Mouse (Mus musculus) lung, adult 2 months (tissue): ENCODE measurements at regions not wholly inside any gene's neighbourhood (a gene's known extent, or its start where the extent isn't known, plus 50 kb on each side); places are given as distances from the start of the nearest gene placed in this dataset.

Experiments used
- DNase-seq: peaks from one replicate; pipeline ENCODE4 v3.0.0; 2022
- H3K4me1 ChIP-seq: fragments of 200-500 bp; 2 replicates; pipeline ENCODE4 v1.6.1; 2011; ENCODE audit warnings: low read length; ENCODE audit not compliant: control insufficient read depth, insufficient read depth
- H3K4me3 ChIP-seq: fragments of 200-500 bp; replicated peaks from 2 replicates; pipeline ENCODE3; 2011; ENCODE audit warnings: low read depth, mild to moderate bottlenecking, control low read depth, low read length; ENCODE audit errors: extremely low read depth
- CTCF ChIP-seq: fragments of 200-500 bp; IDR thresholded peaks from 2 replicates; pipeline ENCODE4 v1.5.1; 2011; ENCODE audit warnings: mild to moderate bottlenecking, low read length, control low read depth; ENCODE audit not compliant: insufficient read depth
- POLR2A ChIP-seq: fragments of 200-500 bp; IDR thresholded peaks from 2 replicates; pipeline ENCODE4 v1.6.1; 2011; ENCODE audit warnings: low read depth, mild to moderate bottlenecking, control low read depth, low read length, borderline replicate concordance; ENCODE audit errors: extremely low read depth
- WGBS: fragments of 180-500 bp; shearing (Covaris S2); methylation state at CpG from one replicate; pipeline ENCODE4 v1.1.7; 2018; 5-methylcytosine and 5-hydroxymethylcytosine counted together

DNA sequence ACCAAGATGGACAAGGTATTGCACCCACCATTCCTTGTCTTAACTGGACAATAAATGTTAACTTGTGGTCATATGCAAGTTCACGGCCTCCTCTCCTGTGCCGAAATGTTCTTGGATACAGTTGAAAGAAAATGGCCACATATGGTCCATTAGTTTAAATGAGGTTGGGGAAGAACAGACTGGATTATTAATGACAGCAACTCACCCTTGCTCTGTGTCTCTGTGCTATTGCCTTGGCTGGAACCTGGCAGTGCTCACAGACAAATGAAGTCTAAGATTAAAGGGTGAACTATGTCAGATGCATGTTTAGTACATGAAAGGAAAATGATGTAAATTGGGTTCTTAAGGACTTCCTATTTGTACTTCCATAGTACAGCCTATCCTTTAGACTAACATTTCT lies 641.9 kb upstream of the Intu start:
- TF ChIP-seq POLR2A (no peak), CTCF (no peak)
- WGBS: 78% methylated on average over 2 of the region's 2 CpGs
- H3K4me3 ChIP-seq: no peak overlapping the region
- no peak for DNase-seq
- no peaks in the 10 kb centered on the region for H3K4me1 ChIP-seq

DNA sequence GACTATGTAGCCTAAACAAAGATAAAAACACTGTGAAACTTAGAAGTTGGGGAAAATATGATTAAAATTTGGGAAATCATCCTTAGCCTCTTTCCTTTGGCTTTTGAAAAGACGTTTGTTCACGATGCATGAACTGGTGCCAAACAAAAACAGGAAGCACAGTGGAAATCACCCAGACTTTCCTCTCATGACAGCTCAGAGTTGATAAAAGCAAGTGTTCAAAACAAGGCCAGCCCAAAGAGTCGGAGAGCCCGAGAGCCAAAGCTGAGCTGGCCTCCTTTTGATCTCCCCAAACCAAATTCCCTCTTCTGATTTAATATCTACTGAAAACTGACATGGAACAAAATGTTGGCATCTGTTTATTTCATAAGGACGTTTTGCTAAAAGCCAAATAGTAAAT lies 632.1 kb upstream of the Intu start:
- DNase-seq: no peak
- no peak overlapping the region for H3K4me3 ChIP-seq
- 33% methylated on average over 5 of the region's 5 CpGs for WGBS
- TF ChIP-seq POLR2A (no peak), CTCF (no peak)
- H3K4me1 ChIP-seq: peaks cover 2% of the 10 kb centered on the region; the same call in 1 of the 2 replicates

DNA sequence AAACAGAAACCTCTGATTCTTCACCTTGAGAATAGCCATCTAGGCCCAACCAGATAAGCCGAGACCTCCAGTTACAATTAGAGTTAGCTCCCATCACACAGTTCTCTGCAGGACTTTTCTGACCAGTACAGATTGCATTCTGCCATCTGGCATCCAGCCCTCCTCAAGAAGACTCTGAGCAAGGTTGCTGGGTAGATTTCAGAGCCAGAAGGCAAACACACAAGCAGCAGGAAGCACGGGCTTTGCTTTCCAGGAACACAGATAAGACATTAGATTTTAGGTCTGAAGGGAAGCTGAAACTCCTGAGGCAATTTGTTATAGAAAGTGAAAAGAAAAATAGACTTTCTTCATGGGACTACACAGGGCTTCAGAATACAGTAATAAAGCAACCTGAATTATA lies 630.9 kb upstream of the Intu start:
- Histone ChIP-seq H3K4me1 (peaks cover 2% of the 10 kb centered on the region; the same call in 1 of the 2 replicates), H3K4me3 (no peak overlapping the region)
- WGBS: 36% methylated on average over 2 of the region's 2 CpGs
- TF ChIP-seq CTCF (no peak), POLR2A (no peak)
- no peak for DNase-seq

DNA sequence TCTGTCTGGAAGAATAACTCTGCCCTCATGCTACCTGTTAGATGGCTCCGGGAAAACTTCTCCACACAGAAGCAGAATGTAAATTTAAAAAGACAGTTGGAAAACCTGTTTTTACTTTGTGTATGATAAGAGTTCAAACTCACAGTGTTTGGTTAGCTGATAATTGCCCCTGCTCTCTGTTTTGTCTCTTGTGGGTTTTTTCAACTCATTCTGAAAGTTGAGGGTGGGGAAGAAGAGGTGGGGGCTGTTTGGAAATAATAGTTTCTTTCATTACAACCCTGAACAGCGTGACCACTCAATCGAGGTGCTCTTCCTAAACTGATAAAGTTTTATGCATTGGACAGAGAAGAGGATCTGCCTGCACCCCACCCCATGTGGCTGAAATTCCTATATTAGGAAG lies 626.7 kb upstream of the Intu start:
- WGBS: 56% methylated on average over 3 of the region's 3 CpGs
- no peak for TF ChIP-seq CTCF
- Histone ChIP-seq H3K4me3 (no peak overlapping the region), H3K4me1 (no peaks in the 10 kb centered on the region; the same call in 1 of the 2 replicates)
- no peak for DNase-seq

DNA sequence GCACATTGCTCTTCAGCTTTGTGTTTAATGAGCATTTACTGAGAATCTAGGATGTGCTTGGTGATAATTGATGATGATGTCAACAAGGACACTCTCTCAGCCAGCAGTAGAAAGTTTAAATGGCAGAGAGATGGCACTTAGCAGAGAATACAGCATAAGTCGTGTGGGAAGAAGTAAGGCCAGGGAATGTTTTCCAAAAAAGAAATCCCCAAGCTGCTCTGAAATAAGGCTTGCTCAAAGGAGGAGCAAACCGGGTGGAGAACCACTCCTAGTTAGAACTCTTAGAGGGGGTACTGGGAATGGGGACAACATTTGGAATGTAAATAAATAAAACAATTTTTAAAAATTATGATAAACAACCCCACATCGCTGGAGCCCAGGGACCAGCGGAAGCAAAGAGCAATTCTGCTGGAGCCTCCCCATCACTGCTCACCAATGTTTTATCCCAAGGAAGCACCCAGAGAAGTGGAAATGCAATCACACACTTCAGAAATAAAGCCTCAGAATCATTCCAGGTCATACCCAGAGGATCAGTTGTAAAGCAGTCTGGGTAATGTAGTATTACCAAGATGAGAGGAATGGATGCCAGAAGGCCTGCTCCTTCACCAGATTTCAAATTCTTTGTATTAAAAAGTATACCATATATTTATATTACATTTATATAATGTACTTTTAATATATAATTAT lies 622.3 kb upstream of the Intu start:
- no peaks in the 10 kb centered on the region for H3K4me1 ChIP-seq
- WGBS: 68% methylated on average over 4 of the region's 4 CpGs
- DNase-seq: no peak
- no peak overlapping the region for H3K4me3 ChIP-seq
- TF ChIP-seq CTCF: no peak
- no peak for TF ChIP-seq POLR2A

DNA sequence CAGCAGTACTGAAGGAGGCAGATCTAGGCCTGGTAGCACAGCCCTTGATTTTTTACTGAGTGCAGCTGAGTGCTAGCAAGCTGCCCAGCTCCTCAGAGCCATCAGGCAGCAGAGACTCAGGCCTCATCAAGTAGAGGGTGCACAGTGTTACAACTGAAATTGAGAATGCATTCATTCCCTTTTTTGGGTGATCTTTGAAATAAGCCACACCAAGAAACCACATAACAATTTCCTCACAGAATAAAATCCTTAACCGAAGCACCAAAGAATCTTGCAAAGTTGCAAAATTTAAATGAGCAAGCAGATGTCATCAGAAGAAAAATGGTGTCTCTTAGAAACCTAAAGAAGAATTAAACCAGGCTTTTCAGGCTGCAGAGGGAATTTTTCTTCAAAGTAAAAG lies 621.4 kb upstream of the Intu start:
- no peak for TF ChIP-seq POLR2A
- TF ChIP-seq CTCF: no peak
- Histone ChIP-seq H3K4me1 (no peaks in the 10 kb centered on the region), H3K4me3 (no peak overlapping the region)
- no peak for DNase-seq
- WGBS: 70% methylated on average over 1 of the region's 1 CpGs

DNA sequence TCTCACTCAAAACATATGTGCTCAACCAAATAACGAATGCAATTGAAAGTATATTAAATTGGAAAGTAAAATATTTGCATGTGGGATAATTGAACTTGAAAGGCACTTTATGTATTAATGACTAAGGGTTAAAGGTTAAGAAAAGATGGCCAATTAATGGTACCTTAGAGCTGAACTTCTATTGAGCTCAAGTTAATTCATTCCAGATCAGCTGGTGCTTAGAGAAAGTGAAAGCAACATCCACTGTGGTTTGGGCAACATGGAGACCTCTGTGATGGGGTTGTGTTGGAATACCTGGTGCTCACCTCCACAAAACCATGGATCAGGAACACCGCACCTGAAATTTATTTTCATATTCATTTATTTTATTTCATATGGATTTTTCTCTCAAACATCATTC lies 612.5 kb upstream of the Intu start:
- no peak overlapping the region for H3K4me3 ChIP-seq
- DNase-seq: no peak
- no peaks in the 10 kb centered on the region for H3K4me1 ChIP-seq
- 91% methylated on average over 2 of the region's 2 CpGs for WGBS
- TF ChIP-seq POLR2A (no peak), CTCF (no peak)

DNA sequence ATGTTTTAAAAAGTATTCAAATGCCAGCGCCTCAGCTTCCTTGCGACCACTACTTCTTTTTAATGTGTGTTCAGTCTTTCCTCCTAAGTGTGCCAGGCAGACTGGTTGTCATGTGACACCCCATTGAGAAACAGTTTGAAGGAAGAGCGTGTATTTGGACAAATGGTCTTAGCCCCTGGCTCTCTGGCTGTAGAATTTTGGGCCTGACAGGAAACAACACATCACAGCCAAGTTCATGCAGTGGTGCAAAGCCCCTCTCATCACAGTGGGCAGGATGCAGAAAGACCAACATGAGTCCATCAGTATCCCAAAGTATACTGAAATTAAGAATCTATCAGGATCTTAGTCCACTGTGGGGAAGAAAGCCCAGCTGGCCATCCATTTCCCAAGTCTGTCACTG lies 605.6 kb upstream of the Intu start:
- no peak for TF ChIP-seq CTCF
- no peak for TF ChIP-seq POLR2A
- 60% methylated on average over 3 of the region's 3 CpGs for WGBS
- Histone ChIP-seq H3K4me3 (no peak overlapping the region), H3K4me1 (no peaks in the 10 kb centered on the region)
- no peak for DNase-seq

DNA sequence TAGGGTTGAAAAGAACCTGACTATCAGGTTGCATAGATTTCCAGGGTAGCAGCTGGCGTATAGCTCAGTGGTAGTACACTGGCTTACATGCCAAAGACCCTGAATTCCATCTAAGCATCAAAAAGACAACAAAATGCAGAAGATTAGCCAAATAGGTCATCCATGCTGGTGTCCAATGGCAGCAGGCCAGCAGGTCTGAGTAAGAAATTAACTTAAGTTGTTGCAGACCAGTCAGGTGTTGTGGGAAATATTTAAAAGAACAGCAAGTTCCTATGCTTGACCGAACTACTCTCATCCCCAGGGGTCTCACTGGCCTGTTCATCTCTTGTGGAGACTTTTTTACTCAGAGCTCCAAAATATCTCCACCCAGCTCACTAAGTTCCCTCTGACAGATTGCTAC lies 602.7 kb upstream of the Intu start:
- no peak for DNase-seq

DNA sequence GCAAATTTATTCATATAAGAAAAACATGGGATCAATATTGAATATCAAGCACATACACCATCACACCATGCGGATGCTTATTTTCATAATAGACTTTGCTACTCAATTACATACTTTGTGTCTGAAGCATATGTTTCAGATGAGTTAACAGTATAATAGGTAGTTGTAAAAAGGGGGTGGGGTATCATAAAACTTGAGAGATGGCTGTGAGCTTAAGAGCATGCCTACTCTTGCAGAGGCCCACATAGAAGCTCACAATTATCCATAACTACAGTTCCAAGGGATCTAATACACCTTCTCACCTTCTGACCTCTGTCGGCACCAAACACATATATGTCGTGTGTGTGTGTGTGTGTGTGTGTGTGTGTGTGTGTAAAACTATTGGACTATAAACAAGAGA lies 597.7 kb upstream of the Intu start:
- TF ChIP-seq POLR2A: no peak
- TF ChIP-seq CTCF: no peak
- no peak for DNase-seq
- Histone ChIP-seq H3K4me3 (no peak overlapping the region), H3K4me1 (no peaks in the 10 kb centered on the region)
- 87% methylated on average over 3 of the region's 3 CpGs for WGBS

More for the DNA sequence above, 602.7 kb upstream of the Intu start:
- H3K4me1 ChIP-seq: no peaks in the 10 kb centered on the region
- no peak overlapping the region for H3K4me3 ChIP-seq
- no peak for TF ChIP-seq POLR2A
- no peak for TF ChIP-seq CTCF
- WGBS: 92% methylated on average over 2 of the region's 2 CpGs
